Comparison of ENCODE assay signal across 8 mouse cellular contexts in the genomic region with DNA sequence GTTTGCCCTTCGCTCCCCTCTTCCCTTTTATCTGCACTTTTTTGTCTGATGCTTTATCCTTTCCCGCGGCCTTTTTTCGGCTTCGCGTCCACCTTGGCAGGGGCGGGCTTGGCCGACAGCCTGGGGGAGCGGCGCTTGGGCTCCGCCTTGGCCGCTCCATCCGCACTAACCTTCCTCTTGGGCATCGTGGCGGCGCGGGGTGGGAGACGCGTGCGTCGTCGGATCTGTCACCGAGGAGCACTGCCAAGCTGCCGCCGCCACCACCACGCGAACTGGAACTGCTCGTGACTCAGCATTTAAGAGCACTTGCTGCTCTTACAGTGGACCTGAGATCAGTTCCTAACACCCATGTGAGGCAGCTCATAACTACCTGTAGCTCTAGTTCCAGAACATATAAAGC. TPM values are rescaled to one million over a fixed set of nuclear protein-coding genes. Genes with fewer than 3 reads are reported as not detected.
DNase-seq lines count a peak whose midpoint lies in the region; ATAC-seq lines count a peak whose summit lies in the region.
"Not testable (repeated sequence)": the region's sequence is repeated elsewhere in the genome, so short reads cannot be mapped to it uniquely, and the experiment has no call there.

No protein-coding gene starts in this region.

- not testable (repeated sequence) for H3K36me3 ChIP-seq in embryonic facial prominence, embryonic 10.5 days (replicated peaks); hindbrain, embryonic 13.5 days; lung, embryonic 15.5 days; neural tube, embryonic 11.5 days (ENCODE audit: control insufficient read depth, insufficient read depth, low read length); stomach, embryonic 16.5 days (ENCODE audit: control insufficient read depth, insufficient read depth, low read length)

- WGBS in embryonic facial prominence, embryonic 10.5 days = 2% methylated on average over 28 of the region's 28 CpGs
- 3% methylated on average over 28 of the region's 28 CpGs for WGBS in hindbrain, embryonic 13.5 days
- under 1% methylated on average over 28 of the region's 28 CpGs for WGBS in lung, embryonic 15.5 days
- 3% methylated on average over 28 of the region's 28 CpGs for WGBS in neural tube, embryonic 11.5 days
- 3% methylated on average over 28 of the region's 28 CpGs for WGBS in stomach, embryonic 16.5 days

- peaks cover 36% of the 10 kb centered on the region for H3K27me3 ChIP-seq in embryonic facial prominence, embryonic 10.5 days (replicated peaks; ENCODE audit: low read depth, poor library complexity, severe bottlenecking)
- peaks cover 10% of the 10 kb centered on the region; the same call in 1 of the 2 replicates for H3K27me3 ChIP-seq in hindbrain, embryonic 13.5 days
- H3K27me3 ChIP-seq in lung, embryonic 15.5 days; neural tube, embryonic 11.5 days (ENCODE audit: control insufficient read depth, insufficient read depth, low read length); stomach, embryonic 16.5 days (ENCODE audit: control insufficient read depth, insufficient read depth, low read length): not testable (repeated sequence)

- H3K4me3 ChIP-seq in embryonic facial prominence, embryonic 10.5 days = peak overlapping the region; percentile 55
- peak overlapping the region; percentile 39 for H3K4me3 ChIP-seq in hindbrain, embryonic 13.5 days
- H3K4me3 ChIP-seq in lung, embryonic 15.5 days = peak overlapping the region; percentile 38
- peak overlapping the region; percentile 20 for H3K4me3 ChIP-seq in neural tube, embryonic 11.5 days (ENCODE audit: low read depth, low read length)
- peak overlapping the region; percentile 43 for H3K4me3 ChIP-seq in stomach, embryonic 16.5 days (replicated peaks; ENCODE audit: low read length)

- H3K27ac ChIP-seq in embryonic facial prominence, embryonic 10.5 days (replicated peaks) = 0 out of 2 replicates have a peak overlapping the region, but pooled peaks have one; percentile 14
- not testable (repeated sequence) for H3K27ac ChIP-seq in hindbrain, embryonic 13.5 days; lung, embryonic 15.5 days; neural tube, embryonic 11.5 days (ENCODE audit: low read depth, low read length); stomach, embryonic 16.5 days (ENCODE audit: low read length)

- H3K4me1 ChIP-seq in embryonic facial prominence, embryonic 10.5 days; hindbrain, embryonic 13.5 days (replicated peaks); neural tube, embryonic 11.5 days (ENCODE audit: control insufficient read depth, insufficient read depth, low read length); stomach, embryonic 16.5 days (ENCODE audit: control insufficient read depth, insufficient read depth, low read length): not testable (repeated sequence)
- H3K4me1 ChIP-seq in lung, embryonic 15.5 days = peaks cover 25% of the 10 kb centered on the region; the same call in 1 of the 2 replicates

- H3K9ac ChIP-seq in hindbrain, embryonic 13.5 days = peak overlapping the region; percentile 59; the same call in 1 of the 2 replicates
- peak overlapping the region; percentile 32; the same call in 1 of the 2 replicates for H3K9ac ChIP-seq in lung, embryonic 15.5 days
- H3K9ac ChIP-seq in neural tube, embryonic 11.5 days (ENCODE audit: low read length) = not testable (repeated sequence)
- H3K9ac ChIP-seq in stomach, embryonic 16.5 days (ENCODE audit: low read length) = peak overlapping the region; percentile 63; the same call in 1 of the 2 replicates

- not testable (repeated sequence) for H3K9me3 ChIP-seq in embryonic facial prominence, embryonic 10.5 days; hindbrain, embryonic 13.5 days; lung, embryonic 15.5 days; neural tube, embryonic 11.5 days (ENCODE audit: control insufficient read depth, low read length); stomach, embryonic 16.5 days (replicated peaks; ENCODE audit: control insufficient read depth, low read length)

- H3K4me2 ChIP-seq in hindbrain, embryonic 13.5 days = peak overlapping the region; percentile 62
- H3K4me2 ChIP-seq in lung, embryonic 15.5 days = peak overlapping the region; percentile 78
- H3K4me2 ChIP-seq in neural tube, embryonic 11.5 days (ENCODE audit: low read depth) = peak overlapping the region; percentile 51
- peak overlapping the region; percentile 70 for H3K4me2 ChIP-seq in stomach, embryonic 16.5 days (ENCODE audit: low read depth, low read length)

- not testable (repeated sequence) for ATAC-seq in hindbrain, embryonic 13.5 days (ENCODE audit: low FRiP score); neural tube, embryonic 11.5 days (ENCODE audit: insufficient read depth, low FRiP score, low TSS enrichment); stomach, embryonic 16.5 days (ENCODE audit: insufficient read depth, low FRiP score)
- peak; percentile 62; the same call in 1 of the 2 replicates for ATAC-seq in lung, embryonic 15.5 days (ENCODE audit: borderline replicate concordance, extremely low read depth, low FRiP score, low TSS enrichment)

- peak; percentile 22 for DNase-seq in adrenal gland, adult 8-10 months
- DNase-seq in embryonic facial prominence, embryonic 10.5 days (ENCODE audit: low spot score) = peak; percentile 53
- peak; percentile 43 for DNase-seq in gastrocnemius, postnatal 10 days
- peak; percentile 51 to 68 for DNase-seq in left cerebral cortex, adult 18-20 months (ENCODE audit: low spot score in 2 of 2)
- DNase-seq in neural tube, embryonic 11.5 days (ENCODE audit: low spot score) = peak; percentile 45

RNA-seq across cellular contexts. Expression of gene Myl4, which starts 20.9 kb away (rescaled TPM):
- 1 to 10 TPM; 1.6 to 3.8 (median 2.6) TPM for total RNA-seq in adrenal gland, adult 8-10 months (2022)
- 1.1 and 4.1 TPM in 2 replicates for polyA plus RNA-seq in embryonic facial prominence, embryonic 10.5 days (2016; fragmentation: Nextera tagmentation; extraction: Ambion mirVana)
- total RNA-seq in gastrocnemius, postnatal 10 days (2021) = 10 to 100 TPM; 30.6 to 48.9 TPM
- polyA plus RNA-seq in hindbrain, embryonic 13.5 days (2015; fragmentation: Nextera tagmentation; extraction: Ambion mirVana) = 5.3 and 6.7 TPM in 2 replicates
- 10 to 100 TPM; 16.6 to 17.8 TPM for total RNA-seq in left cerebral cortex, adult 18-20 months (2021)
- polyA plus RNA-seq in lung, embryonic 15.5 days (2015; fragmentation: Nextera tagmentation; extraction: Ambion mirVana) = 69.5 and 133 TPM in 2 replicates
- polyA plus RNA-seq in neural tube, embryonic 11.5 days (2014; fragmentation: Nextera tagmentation; extraction: Ambion mirVana) = 33.0 and 36.4 TPM in 2 replicates
- polyA plus RNA-seq in stomach, embryonic 16.5 days (2015; fragmentation: Nextera tagmentation; extraction: Ambion mirVana) = 10.4 and 59.3 TPM in 2 replicates

RNA-seq across cellular contexts. Expression of gene Cdc27, which starts 21.0 kb away (rescaled TPM):
- total RNA-seq in adrenal gland, adult 8-10 months (2022) = 10 to 100 TPM; 50.9 to 86.8 (median 73.9) TPM
- polyA plus RNA-seq in embryonic facial prominence, embryonic 10.5 days (2016; fragmentation: Nextera tagmentation; extraction: Ambion mirVana) = 58.4 and 60.8 TPM in 2 replicates
- total RNA-seq in gastrocnemius, postnatal 10 days (2021) = 10 to 100 TPM; 30.4 to 37.5 TPM
- 38.7 and 39.6 TPM in 2 replicates for polyA plus RNA-seq in hindbrain, embryonic 13.5 days (2015; fragmentation: Nextera tagmentation; extraction: Ambion mirVana)
- 10 to 100 TPM; 53.2 to 57.8 TPM for total RNA-seq in left cerebral cortex, adult 18-20 months (2021)
- 40.5 and 41.3 TPM in 2 replicates for polyA plus RNA-seq in lung, embryonic 15.5 days (2015; fragmentation: Nextera tagmentation; extraction: Ambion mirVana)
- polyA plus RNA-seq in neural tube, embryonic 11.5 days (2014; fragmentation: Nextera tagmentation; extraction: Ambion mirVana) = 63.6 and 63.9 TPM in 2 replicates
- 28.0 and 30.6 TPM in 2 replicates for polyA plus RNA-seq in stomach, embryonic 16.5 days (2015; fragmentation: Nextera tagmentation; extraction: Ambion mirVana)

RNA-seq across cellular contexts. Expression of gene Itgb3, which starts 36.4 kb away (rescaled TPM):
- total RNA-seq in adrenal gland, adult 8-10 months (2022) = 10 to 100 TPM in 1 of 4 experiments, 1 to 10 TPM in 3; 6.2 to 11.5 (median 7.9) TPM
- 2.9 and 4.2 TPM in 2 replicates for polyA plus RNA-seq in embryonic facial prominence, embryonic 10.5 days (2016; fragmentation: Nextera tagmentation; extraction: Ambion mirVana)
- total RNA-seq in gastrocnemius, postnatal 10 days (2021) = 10 to 100 TPM in 1 of 2 experiments, 1 to 10 TPM in 1; 4.7 to 15.9 TPM
- polyA plus RNA-seq in hindbrain, embryonic 13.5 days (2015; fragmentation: Nextera tagmentation; extraction: Ambion mirVana) = 1.9 TPM in 2 replicates
- total RNA-seq in left cerebral cortex, adult 18-20 months (2021) = 1 to 10 TPM; 2.5 to 2.6 TPM
- polyA plus RNA-seq in lung, embryonic 15.5 days (2015; fragmentation: Nextera tagmentation; extraction: Ambion mirVana) = 4.4 TPM in 2 replicates
- 1.6 and 2.3 TPM in 2 replicates for polyA plus RNA-seq in neural tube, embryonic 11.5 days (2014; fragmentation: Nextera tagmentation; extraction: Ambion mirVana)
- polyA plus RNA-seq in stomach, embryonic 16.5 days (2015; fragmentation: Nextera tagmentation; extraction: Ambion mirVana) = 8.9 and 10.1 TPM in 2 replicates
